Mouse (Mus musculus): ENCODE measurements around the gene Clasp2.
"Not testable (repeated sequence)": the region's sequence is repeated elsewhere in the genome, so short reads cannot be mapped to it uniquely, and the experiment has no call there.

The Clasp2 gene

GRCm38 (mm10) chr9:113741108-113741636 is at the start of gene Clasp2:
Gene Clasp2 (plus strand): TSS chr9:113741473.
- peak; percentile 74 to 76 for DNase-seq (ENCODE audit: low spot score in 2 of 2)

DNA sequence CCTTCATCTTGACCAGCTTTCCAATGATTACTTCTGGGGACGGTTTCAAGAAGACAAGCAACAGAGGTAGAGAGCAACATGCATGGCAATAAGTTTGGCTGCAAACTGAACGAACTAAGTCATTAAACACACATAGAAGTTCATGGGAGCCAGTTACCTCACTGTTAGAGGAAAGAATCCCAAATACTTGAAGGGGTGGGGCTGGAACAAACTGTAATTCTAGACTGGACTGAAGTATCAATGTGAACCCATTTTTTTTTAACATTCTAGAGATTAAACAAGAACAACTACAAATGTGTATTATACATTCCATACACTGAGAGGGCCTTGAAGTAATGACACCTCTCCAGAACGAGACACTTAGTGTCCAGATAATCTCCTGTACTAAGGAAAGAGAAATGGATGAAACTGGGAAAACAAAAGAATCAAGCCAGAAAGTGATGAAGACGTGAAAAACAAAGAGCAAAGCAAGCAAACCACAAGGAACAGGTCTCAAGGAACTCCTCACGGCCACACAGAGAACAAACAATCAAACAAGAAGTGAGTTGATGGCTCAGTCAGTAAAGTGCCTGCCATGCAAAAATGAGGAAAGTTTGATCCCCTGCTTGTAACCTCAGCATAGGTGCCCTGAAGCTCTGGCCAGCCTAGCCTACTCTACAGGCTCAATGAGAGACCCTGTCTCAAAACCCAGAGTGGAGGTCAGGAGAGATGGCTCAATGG is 39.7 kb upstream of the Clasp2 start:
- DNase-seq (ENCODE audit: low spot score in 2 of 2): no peak

- DNase-seq (ENCODE audit: low spot score in 2 of 2): no peak
Measured at GRCm38 (mm10) chr9:113706108-113706507, 35.2 kb upstream of the Clasp2 start.

- DNase-seq (ENCODE audit: low spot score in 2 of 2): no peak
Measured at GRCm38 (mm10) chr9:113706841-113707240, 34.4 kb upstream of the Clasp2 start.

GRCm38 (mm10) chr9:113707481-113708360 is 33.6 kb upstream of the Clasp2 start, which contains the start of gene Pdcd6ip:
Gene Pdcd6ip (minus strand): TSS chr9:113708259.
- peak; percentile 90 to 93 for DNase-seq (ENCODE audit: low spot score in 2 of 2)

- DNase-seq (ENCODE audit: low spot score in 2 of 2): no peak
Measured at GRCm38 (mm10) chr9:113708361-113709280, 32.7 kb upstream of the Clasp2 start.

DNA sequence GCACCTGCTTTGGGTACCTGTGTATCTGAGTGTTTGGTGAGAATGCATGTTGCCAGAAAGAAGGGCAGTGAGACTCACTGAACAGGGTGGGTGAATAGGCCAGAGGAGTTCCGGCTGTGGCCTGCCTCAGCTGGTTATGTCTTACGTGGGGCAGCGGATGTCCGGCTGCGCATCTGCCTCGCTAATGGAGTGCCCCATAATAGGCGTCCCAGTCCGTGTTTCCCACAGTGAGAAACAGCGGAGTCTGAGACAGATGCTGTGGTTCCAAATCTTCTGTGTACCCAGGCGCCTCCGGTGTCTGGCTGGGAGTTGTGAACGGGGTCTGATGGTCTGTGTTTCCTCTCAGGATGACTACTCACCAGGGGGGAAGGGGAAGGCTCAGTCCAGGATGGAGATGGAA is 30.4 kb upstream of the Clasp2 start:
- no peak for DNase-seq (ENCODE audit: low spot score in 2 of 2)

DNA sequence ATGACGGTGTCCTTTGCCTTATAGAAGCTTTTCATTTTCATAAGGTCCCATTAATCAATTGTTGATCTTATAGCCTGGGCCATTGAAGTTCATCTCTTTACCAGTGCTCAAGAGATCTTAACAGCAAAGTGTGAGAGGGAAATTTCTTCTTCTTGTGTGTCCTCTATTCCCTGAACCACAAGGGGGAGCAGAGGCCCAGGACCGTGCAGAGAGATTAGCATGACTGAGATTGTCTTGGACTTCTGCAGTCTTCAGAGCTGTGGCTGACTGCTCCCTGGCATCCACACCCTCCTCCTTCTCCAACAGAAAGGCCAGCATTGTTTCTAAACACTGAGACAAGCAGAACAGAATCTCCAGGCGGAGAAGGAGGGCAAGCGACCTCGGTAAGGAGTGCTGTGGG is 22.2 kb upstream of the Clasp2 start:
- DNase-seq (ENCODE audit: low spot score in 2 of 2): no peak

GRCm38 (mm10) chr9:113724646-113725045 is 16.6 kb upstream of the Clasp2 start:
- no peak for DNase-seq (ENCODE audit: low spot score in 2 of 2)

DNA sequence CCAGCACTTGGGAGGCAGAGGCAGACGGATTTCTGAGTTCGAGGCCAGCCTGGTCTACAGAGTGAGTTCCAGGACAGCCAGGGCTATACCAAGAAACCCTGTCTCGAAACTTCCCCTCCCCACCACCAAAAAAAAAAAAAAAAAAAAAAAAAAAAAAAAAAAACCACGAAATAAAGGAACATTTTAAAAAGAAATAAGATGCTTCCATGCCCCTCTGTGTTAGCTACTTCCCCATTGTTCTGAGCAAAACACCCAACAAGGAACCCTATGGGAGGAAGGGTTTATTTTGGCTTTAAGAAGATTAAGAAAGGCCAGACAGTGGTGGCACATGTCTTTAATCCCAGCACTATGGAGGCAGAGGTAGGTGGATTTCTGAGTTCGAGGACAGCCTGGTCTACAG is 15.7 kb upstream of the Clasp2 start:
- not testable (repeated sequence) for DNase-seq (ENCODE audit: low spot score in 2 of 2)

GRCm38 (mm10) chr9:113726131-113726530 is 15.1 kb upstream of the Clasp2 start:
- no peak for DNase-seq (ENCODE audit: low spot score in 2 of 2)

- no peak for DNase-seq (ENCODE audit: low spot score in 2 of 2)
Measured at GRCm38 (mm10) chr9:113726991-113727680, 14.1 kb upstream of the Clasp2 start.

- DNase-seq (ENCODE audit: low spot score in 2 of 2): no peak
Measured at GRCm38 (mm10) chr9:113731540-113731939, 9.7 kb upstream of the Clasp2 start.

- DNase-seq (ENCODE audit: low spot score in 2 of 2): no peak
Measured at GRCm38 (mm10) chr9:113735920-113736319, 5.4 kb upstream of the Clasp2 start.

GRCm38 (mm10) chr9:113738021-113738420 is 3.3 kb upstream of the Clasp2 start:
- DNase-seq (ENCODE audit: low spot score in 2 of 2): no peak

- DNase-seq (ENCODE audit: low spot score in 2 of 2): no peak
Measured at GRCm38 (mm10) chr9:113738941-113739340, 2.3 kb upstream of the Clasp2 start.

GRCm38 (mm10) chr9:113741637-113742137 is 414 bp downstream of the Clasp2 start:
- peak in 1 of 2 experiments; percentile 52 for DNase-seq (ENCODE audit: low spot score in 2 of 2)

GRCm38 (mm10) chr9:113742361-113742794 is 1.1 kb downstream of the Clasp2 start:
- DNase-seq (ENCODE audit: low spot score in 2 of 2): no peak

DNA sequence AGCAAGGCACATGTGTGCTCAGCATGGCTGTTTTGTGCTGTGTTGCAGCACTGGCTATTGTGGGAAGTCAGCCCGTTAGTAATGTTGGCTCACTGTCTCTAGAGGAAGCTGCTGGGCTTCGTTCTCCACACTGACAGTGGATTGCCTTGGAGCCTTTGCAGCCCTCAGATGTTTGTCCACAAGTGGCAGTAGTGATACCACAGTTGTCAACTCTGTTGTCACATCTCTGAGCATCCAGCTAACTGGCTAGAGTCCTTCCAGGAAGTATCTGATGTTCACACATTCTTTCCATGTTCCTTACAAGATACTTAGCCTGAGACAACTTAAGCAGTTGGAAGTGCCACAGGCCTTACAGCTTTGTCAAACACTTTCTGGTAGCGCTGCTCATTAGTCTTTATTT is 2.0 kb downstream of the Clasp2 start:
- no peak for DNase-seq (ENCODE audit: low spot score in 2 of 2)

DNA sequence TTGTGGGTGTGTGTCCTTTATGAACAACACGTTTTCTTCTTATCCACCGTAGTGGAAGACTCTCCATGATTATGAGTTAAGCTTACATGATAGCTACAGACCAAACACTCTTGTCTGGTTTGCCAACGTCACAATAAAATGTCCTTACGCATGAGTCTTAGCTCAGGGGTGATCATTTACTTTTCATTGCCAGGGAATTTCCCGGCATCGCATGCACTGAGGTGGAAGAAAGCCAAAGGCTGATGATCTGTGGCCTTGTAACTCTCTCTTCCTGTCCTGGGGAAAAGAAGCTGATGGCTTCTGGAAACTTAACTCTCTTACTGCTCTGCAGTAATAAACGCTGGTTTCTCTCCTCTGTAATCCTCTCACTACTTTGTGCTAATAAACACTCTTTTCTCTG is 8.1 kb downstream of the Clasp2 start:
- DNase-seq (ENCODE audit: low spot score in 2 of 2): no peak

All from urinary bladder, postnatal 4 days (tissue).